Comparison of ENCODE assay signal across 9 mouse cellular contexts in the genomic region with DNA sequence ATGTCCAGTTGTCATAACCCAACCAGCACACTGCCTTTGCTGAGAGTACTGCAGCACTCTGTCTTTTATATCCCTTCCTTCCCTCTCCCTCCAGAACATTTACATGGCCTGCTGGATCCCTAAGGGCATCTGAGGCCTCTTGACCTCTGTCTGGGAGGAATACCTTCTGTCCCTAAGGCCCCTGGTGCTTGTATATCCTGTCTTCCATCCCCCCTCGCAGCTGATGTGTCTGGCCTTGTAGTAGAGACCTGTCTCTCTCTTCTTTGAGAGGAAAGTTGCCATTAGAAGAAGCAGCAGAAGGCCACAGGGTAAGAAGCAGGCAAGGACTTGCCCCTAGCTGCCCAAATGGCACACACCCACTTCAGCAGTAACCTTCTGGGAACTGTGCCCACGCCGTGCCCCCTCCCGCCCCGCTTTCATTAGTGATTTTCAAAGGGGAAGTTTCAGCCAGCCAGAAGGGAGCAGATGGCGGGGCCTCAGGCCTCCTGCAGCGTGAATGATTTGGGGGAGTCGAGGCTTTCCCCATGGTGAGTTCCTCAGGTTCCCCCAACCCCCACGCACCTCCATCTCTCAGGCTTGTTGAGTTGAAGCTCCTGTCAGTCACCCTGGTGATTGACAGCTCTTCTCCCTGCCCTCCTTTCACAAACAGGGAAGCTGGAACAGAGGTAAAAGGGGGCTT. TPM values are rescaled to one million over a fixed set of nuclear protein-coding genes. Genes with fewer than 3 reads are reported as not detected.
DNase-seq lines count a peak whose midpoint lies in the region; ATAC-seq lines count a peak whose summit lies in the region.
"Had no signal": no experiment of that assay in that cellular context is flagged by ENCODE, and none has a peak within 500 bp of the region (broad histone marks: within the 10 kb centered on the region; RNA-seq: fewer than 3 reads in every experiment).

No protein-coding gene starts in this region.

- H3K9me3 ChIP-seq in liver, embryonic 12.5 days (replicated peaks), result no peaks in the 10 kb centered on the region
- H3K9me3 ChIP-seq in forebrain, embryonic 10.5 days, result no peaks in the 10 kb centered on the region
- H3K9me3 ChIP-seq in hindbrain, embryonic 16.5 days (ENCODE audit: control insufficient read depth, low read length), result no peaks in the 10 kb centered on the region

- H3K27ac ChIP-seq in liver, embryonic 12.5 days, result no peak overlapping the region
- H3K27ac ChIP-seq in forebrain, embryonic 10.5 days, result peak overlapping the region; percentile 89
- H3K27ac ChIP-seq in hindbrain, embryonic 16.5 days (ENCODE audit: low read depth, low read length), result peak overlapping the region; percentile 72

- no peaks in the 10 kb centered on the region for H3K27me3 ChIP-seq in liver, embryonic 12.5 days (replicated peaks)
- no peaks in the 10 kb centered on the region for H3K27me3 ChIP-seq in forebrain, embryonic 10.5 days (ENCODE audit: poor library complexity, severe bottlenecking)
- no peaks in the 10 kb centered on the region for H3K27me3 ChIP-seq in hindbrain, embryonic 16.5 days (replicated peaks; ENCODE audit: control insufficient read depth, insufficient read depth, low read length)

- H3K36me3 ChIP-seq in liver, embryonic 12.5 days, result no peaks in the 10 kb centered on the region
- no peaks in the 10 kb centered on the region for H3K36me3 ChIP-seq in forebrain, embryonic 10.5 days (replicated peaks)
- no peaks in the 10 kb centered on the region for H3K36me3 ChIP-seq in hindbrain, embryonic 16.5 days (ENCODE audit: control insufficient read depth, insufficient read depth, low read length)

- no peak for ATAC-seq in liver, embryonic 12.5 days
- peak; percentile 55 for ATAC-seq in hindbrain, embryonic 16.5 days
- peak; percentile 90 for ATAC-seq in megakaryocyte, adult 5-6 weeks (ENCODE audit: poor library complexity, severe bottlenecking)
- ATAC-seq in activated CD4-positive, CD25-positive, alpha-beta regulatory T cell, adult 4 months, result no peak

- H3K4me3 ChIP-seq in liver, embryonic 12.5 days, result no peak overlapping the region
- peak overlapping the region; percentile 36 for H3K4me3 ChIP-seq in forebrain, embryonic 10.5 days
- no peak overlapping the region for H3K4me3 ChIP-seq in hindbrain, embryonic 16.5 days (ENCODE audit: low read length)

- WGBS in liver, embryonic 12.5 days (ENCODE audit: insufficient replicate concordance), result 16% methylated on average over 9 of the region's 9 CpGs
- WGBS in forebrain, embryonic 10.5 days, result 5% methylated on average over 9 of the region's 9 CpGs
- 11% methylated on average over 9 of the region's 9 CpGs for WGBS in hindbrain, embryonic 16.5 days

- peaks cover 17% of the 10 kb centered on the region for H3K4me1 ChIP-seq in liver, embryonic 12.5 days
- peaks cover 50% of the 10 kb centered on the region for H3K4me1 ChIP-seq in forebrain, embryonic 10.5 days
- H3K4me1 ChIP-seq in hindbrain, embryonic 16.5 days (ENCODE audit: control insufficient read depth, insufficient read depth, low read depth, low read length), result peaks cover 16% of the 10 kb centered on the region

- H3K9ac ChIP-seq in liver, embryonic 12.5 days, result no peak overlapping the region
- H3K9ac ChIP-seq in hindbrain, embryonic 16.5 days (ENCODE audit: low read depth, low read length), result 0 out of 2 replicates have a peak overlapping the region, but pooled peaks have one; percentile 14

- DNase-seq in liver, result no peak
- peak; percentile 61 to 65 for DNase-seq in cerebellum, adult 18-20 months
- no peak for DNase-seq in forebrain, embryonic 10.5 days (ENCODE audit: extremely low spot score, low spot score)
- peak; percentile 39 to 41 for DNase-seq in right cerebral cortex, postnatal 36 days (ENCODE audit: low spot score in 2 of 2)

- peak overlapping the region; percentile 4 for H3K4me2 ChIP-seq in liver, embryonic 12.5 days
- H3K4me2 ChIP-seq in hindbrain, embryonic 16.5 days (ENCODE audit: low read length), result peak overlapping the region; percentile 18

RNA-seq across cellular contexts. Expression of gene Chd9, which starts 33.3 kb away (rescaled TPM):
- polyA plus RNA-seq in liver, embryonic 12.5 days (2016; fragmentation: Nextera tagmentation; extraction: Ambion mirVana), result 15.2 and 15.7 TPM in 2 replicates
- 28.4 and 33.4 TPM in 2 replicates for polyA plus RNA-seq in forebrain, embryonic 10.5 days (2016; fragmentation: Nextera tagmentation; extraction: Ambion mirVana)
- 97.1 and 101 TPM in 2 replicates for polyA plus RNA-seq in hindbrain, embryonic 16.5 days (2015; fragmentation: Nextera tagmentation; extraction: Ambion mirVana)
- 91.1 and 104 TPM in 2 replicates for total RNA-seq in megakaryocyte, adult 5-6 weeks (2015)
- total RNA-seq in megakaryocyte, adult 5-6 weeks (2017), result 39.0 and 45.6 TPM in 2 replicates
- polyA plus RNA-seq in activated CD4-positive, CD25-positive, alpha-beta regulatory T cell, adult 4 months (2017; shearing (Covaris generic)), result 100 to 1,000 TPM; 117 to 118 TPM

RNA-seq across cellular contexts. Expression of gene Gm19935, which starts 44.2 kb away (rescaled TPM):
- not detected in 2 replicates for polyA plus RNA-seq in liver, embryonic 12.5 days (2016; fragmentation: Nextera tagmentation; extraction: Ambion mirVana)
- polyA plus RNA-seq in forebrain, embryonic 10.5 days (2016; fragmentation: Nextera tagmentation; extraction: Ambion mirVana), result not detected in 2 replicates
- 3.1 and 5.1 TPM in 2 replicates for polyA plus RNA-seq in hindbrain, embryonic 16.5 days (2015; fragmentation: Nextera tagmentation; extraction: Ambion mirVana)
- not detected in 2 replicates for total RNA-seq in megakaryocyte, adult 5-6 weeks (2015)
- total RNA-seq in megakaryocyte, adult 5-6 weeks (2017), result not detected in 2 replicates
- not detected for polyA plus RNA-seq in activated CD4-positive, CD25-positive, alpha-beta regulatory T cell, adult 4 months (2017; shearing (Covaris generic))
- polyA plus RNA-seq: liver, adult 2 months had no signal

Comparison
In these comparisons a context has a peak if more than half of its experiments do, and no peak if none do; other contexts are left out.
1. ATAC-seq: peak in hindbrain, embryonic 16.5 days (single experiment) and megakaryocyte, adult 5-6 weeks (single experiment); none in liver, embryonic 12.5 days (single experiment) and activated CD4-positive, CD25-positive, alpha-beta regulatory T cell, adult 4 months (single experiment).
2. DNase-seq: peak in cerebellum, adult 18-20 months (2 of 2) and right cerebral cortex, postnatal 36 days (2 of 2); none in liver (single experiment) and forebrain, embryonic 10.5 days (single experiment).